Mouse (Mus musculus) erythroid progenitor cell, adult 5-6 weeks (primary cell): Measurements from ENCODE around the gene Egln2. TPM values are rescaled to one million over a fixed set of nuclear protein-coding genes. Genes with fewer than 3 reads are reported as not detected.

Experiments
- ATAC-seq: replicated peaks from 2 replicates; pipeline ENCODE4 v1.8.0; 2016; ENCODE audit warnings: moderate number of reproducible peaks, mild to moderate bottlenecking, moderate TSS enrichment, inconsistent platforms; ENCODE audit not compliant: poor library complexity, low FRiP score, severe bottlenecking
- total RNA-seq, 2 experiments: library from RNA; stranded (forward) in 1 of 2; stranded (reverse) in 1 of 2; fragments of 150-400 nt in 1 of 2; fragments of 186-747, 209-891 nt in 1 of 2; gene quantifications; 2 replicates each; pipeline versions ENCODE4 v1.2.3 to v1.2.4; 2015 to 2017; ENCODE audit warnings: low replicate concordance in 2 of 2

Gene Egln2
- total RNA-seq, 2 experiments from 2014 or later = 4.9 to 13.4 TPM

DNA sequence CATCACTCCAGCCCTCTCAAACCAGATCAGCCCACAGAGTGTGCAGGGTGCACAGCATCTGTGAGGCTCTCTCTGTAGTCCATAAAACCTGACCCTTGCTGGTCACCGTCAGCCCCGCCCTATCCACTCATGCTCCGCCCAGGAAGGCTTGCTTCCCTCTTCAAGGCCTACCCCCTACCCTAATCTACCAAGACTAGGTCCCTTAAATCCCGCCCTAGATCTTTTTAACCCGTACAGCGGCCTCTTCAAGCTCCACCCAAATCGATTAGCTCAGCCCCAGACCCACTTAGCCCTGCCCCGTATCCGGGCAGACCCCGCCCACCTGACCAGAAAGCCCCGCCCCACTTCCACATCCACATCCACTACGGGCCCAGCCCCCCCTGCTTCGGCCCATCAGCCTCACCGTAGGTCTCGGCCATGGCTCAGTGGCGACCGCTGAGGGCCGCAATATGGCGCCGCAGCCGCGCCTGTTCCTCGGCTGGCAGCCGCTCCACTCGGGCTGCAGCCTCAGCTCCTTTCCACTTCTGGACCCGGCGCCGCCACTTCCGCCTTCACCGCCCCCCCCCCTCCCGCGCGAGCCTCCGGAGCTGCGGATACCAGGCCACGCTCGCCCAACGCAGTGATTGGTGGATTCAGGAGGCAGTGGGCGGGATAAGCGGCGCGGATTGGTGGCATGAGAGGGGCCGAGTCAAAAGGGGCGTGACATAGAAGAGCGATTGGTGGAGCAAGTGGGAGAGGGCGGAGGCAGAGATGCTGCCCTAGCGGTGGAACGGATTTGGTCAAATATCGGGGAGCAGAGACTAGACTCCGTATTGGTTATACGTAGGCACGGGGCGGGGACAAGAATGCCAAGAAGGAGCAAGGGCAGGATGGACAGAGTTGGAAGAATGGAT is 12.0 kb upstream of the Egln2 start, which contains the start of gene Rab4b:
Gene Rab4b (minus strand): TSS at position 573 of the 893 bp plus-strand sequence.
- peak; percentile 93 for ATAC-seq

DNA sequence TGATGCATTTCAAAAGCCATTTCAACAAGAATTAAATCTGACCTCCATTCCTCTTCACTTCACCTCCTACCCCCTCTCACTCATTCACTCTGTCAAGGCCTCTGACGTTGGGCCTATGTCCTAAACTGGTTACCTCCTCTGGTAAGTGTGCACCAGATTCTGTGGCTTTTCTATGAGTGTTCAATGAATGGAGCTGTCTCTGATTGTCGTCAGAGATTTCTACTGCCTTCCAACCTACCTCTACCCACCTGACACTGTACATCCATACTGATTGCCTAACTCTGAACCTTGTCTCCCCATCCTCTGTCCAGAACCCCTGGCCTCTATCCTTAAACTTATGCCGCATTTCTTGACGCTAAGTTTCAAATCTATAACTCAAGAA is 11.3 kb upstream of the Egln2 start:
- ATAC-seq = no peak

GRCm38 (mm10) chr7:27174896-27175295 is 8.3 kb upstream of the Egln2 start:
- ATAC-seq = no peak

GRCm38 (mm10) chr7:27174496-27174895 is 7.9 kb upstream of the Egln2 start:
- ATAC-seq = no peak

DNA sequence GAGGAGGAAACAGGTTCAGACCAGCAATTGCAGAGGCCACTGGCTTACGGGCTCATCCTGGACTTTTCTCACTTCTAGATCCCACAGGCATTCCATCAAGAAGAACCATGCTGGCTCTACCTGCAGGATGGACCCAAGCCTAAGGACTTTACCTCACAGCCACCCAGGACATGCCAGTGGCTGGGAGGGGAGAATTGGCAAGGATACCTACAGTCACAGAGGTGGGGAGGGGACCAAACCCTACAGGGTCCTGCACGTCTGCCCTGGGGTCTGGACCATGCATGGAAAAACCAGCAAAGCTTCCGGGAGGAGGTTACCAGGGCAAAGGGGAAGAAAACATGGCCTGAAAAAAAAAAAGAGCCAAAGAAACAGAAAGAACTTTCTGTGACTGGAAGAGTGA is 4.4 kb upstream of the Egln2 start:
- no peak for ATAC-seq

DNA sequence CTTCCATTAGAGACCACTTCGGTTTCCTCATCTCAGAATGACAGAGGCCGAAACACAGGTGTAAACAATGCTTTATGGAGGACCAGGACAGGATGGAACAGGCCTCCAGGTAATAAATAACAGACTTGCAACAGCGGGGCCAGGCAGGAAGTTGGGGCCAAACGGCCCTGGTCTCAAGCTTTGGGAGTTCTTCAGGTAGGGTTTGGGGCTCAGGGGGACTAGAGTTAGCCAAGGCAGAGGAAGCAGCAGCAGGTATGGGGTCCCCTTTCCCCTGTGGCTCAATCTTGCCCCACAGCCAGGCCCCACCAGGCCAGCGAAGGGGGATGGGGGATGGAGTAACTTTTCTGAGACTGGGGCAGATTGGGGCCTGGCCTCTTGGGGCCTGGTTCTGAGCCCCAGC is 1.8 kb upstream of the Egln2 start:
- no peak for ATAC-seq

DNA sequence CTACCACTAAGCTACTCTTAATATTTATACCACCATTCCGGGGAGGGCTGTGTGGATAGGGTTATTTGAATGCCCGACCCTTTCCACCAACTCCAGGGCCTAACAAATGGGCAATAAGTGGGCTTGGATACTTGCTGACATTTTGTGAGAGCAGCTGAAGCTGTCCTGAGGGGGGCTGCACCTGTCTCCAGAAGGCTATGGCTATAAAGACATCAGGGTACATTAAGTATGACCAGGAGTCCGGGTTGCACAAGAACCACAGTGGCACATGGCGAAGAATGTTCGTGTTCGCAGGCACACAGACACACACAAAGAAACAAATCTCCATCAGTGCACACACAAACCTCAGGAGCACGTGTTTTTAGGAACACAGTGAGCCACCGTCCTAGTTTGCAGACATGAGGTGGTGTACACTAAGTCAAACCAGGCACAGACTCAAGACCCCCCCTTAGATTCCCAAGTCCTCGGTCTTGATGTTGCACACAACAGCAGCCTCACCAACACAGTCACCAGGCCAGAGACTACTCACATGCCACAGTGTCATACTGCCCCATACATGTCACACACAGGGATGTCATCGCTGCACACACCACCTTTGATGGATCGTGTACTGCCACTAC is 983 bp upstream of the Egln2 start:
- no peak for ATAC-seq

DNA sequence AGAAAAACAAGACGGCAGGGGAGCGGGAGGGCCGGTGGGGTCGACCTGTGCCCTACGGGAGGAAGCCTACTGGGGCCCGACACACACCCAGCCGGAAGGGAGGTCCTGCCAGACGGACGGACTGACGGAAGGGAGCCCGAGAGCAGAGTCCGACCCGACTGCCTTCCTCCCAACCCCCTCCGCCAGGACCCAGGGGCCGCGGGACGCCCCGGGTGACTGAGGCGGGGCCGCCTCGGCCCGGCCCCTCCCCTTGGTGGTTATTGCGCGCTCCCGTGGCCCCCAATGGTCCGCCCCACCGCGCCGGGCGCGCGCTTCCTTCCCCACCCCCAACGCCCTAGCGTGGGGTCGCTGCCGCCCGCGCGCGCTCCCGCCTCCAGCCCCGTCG is 381 bp downstream of the Egln2 start:
- ATAC-seq = peak; percentile 32

DNA sequence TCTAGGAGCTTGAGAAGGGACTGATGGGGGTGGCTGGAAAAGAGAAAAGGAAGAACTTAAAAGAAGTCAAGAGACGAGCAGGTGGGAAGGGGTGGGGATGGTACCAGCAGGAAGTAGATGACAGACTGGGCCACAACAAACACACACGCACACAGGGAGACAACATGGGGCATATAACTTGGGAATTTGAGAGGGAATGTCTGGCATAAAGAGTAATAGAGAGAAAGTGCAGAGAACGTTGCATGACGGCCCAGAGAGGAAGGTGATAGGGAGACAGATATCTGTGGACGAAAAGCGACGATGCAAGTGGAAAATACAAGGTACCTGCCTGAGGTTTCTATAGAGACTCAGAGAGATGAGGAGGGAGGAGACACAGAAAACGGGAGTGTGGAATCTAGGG is 906 bp downstream of the Egln2 start:
- ATAC-seq = no peak

- no peak for ATAC-seq
Measured at GRCm38 (mm10) chr7:27165007-27165655, 1.5 kb downstream of the Egln2 start.

DNA sequence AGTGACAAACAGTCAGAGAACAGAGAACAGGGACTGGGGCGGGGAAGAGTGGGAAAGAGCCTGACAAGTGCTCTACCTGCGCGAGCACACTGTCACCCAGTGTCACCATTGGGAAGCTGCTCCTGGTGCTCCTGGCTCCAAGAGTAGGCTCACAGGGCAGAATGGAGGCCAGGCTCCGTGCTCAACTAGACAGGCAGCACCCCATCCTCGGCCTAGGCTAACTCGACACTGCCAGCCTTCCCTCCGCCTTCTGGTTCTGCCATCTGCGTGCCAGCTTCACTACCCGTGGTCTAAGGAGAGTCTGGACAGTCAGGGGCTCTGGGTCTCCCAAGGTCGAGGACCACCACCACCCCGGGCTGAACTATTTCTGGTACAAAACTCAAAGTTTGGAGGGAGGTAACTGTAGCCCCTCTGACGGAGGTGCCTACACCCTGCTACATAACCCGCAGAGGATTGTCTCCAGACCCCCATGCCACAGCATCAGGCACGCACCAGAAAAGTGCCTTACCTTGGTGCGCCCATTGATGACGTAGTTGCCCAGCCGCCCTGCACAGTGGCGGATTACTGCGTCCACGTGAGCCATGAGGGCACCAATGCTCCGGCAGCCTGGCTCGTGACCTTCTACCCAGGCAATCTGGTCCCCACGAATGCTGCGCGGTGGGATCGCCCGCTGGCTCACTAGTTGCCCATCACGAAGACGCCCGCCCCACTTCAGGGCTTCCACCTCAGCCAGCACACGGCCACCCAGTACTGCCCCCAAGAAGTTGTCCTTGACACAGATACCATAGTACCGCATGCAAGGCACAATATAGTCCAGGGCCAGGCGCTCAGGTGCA is 2.3 kb downstream of the Egln2 start:
- no peak for ATAC-seq

DNA sequence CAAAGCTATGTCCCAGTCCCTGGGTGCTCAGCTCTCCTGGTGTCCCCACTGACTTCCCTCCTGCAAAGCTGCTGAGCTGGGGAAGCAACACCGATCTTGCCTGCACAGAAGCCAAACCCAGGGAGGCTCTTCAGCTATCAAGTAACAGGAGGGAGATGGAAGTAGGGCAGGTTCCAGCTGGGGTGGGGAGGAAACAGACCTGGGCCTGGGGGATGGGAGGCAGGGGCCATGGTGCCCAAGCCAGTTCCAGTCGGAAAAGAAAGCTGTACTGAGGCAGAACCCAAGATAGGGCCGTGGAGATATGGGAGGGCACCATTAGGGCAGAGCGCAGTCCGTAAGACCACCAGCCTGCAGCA is 3.2 kb downstream of the Egln2 start:
- ATAC-seq = no peak

DNA sequence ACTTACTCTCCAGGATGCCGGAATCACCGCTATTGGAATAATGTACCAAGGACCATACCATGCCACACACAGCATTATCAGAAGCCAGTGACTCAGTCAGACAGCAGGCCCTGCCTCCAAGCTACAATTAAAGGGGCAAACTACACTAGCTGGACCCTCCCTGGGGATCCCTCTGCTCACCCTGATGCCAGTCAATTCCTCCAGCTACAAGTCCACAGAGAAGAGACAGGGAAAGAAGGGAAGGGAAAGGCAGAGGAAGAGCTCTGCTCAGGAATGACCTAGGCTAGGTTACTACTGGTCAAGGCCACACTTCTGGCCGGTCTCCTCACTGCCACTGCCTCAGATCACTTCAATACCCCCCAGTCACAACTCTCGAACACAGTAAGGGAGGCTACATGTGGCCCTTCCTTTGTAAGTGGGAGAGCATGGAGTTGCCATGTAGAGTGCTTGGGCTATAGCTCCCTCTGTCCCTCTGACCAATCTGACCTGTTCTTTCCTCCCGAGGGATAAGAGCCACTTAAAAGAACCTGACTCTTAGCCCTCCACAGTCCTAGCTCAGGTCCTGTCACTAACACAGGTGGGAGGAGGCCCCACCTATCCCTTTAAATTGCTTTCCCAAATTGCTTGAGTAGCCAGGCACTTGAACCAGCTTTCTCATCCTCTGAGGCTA is 3.7 kb downstream of the Egln2 start:
- no peak for ATAC-seq

- ATAC-seq = no peak
Measured at GRCm38 (mm10) chr7:27161744-27162143, 4.9 kb downstream of the Egln2 start.

DNA sequence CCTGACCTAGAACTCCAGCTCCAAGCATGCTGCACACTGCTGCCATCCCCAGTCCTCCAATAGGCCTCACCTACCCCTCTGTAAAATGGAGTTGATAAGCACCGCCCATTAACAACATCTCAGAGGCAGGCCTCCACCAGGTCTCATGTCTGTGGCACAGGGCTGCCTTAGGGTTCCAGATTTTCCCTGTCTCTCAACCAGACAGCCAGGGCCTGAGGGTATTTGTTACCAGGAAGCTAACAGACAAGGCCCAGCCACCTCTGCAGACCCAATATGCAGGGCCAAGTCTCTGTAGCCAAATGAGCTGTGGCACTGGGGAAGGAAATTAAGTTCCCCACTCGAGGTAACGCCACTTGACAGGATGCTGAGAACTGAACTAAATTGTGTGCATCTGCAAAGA is 5.7 kb downstream of the Egln2 start:
- ATAC-seq = no peak

DNA sequence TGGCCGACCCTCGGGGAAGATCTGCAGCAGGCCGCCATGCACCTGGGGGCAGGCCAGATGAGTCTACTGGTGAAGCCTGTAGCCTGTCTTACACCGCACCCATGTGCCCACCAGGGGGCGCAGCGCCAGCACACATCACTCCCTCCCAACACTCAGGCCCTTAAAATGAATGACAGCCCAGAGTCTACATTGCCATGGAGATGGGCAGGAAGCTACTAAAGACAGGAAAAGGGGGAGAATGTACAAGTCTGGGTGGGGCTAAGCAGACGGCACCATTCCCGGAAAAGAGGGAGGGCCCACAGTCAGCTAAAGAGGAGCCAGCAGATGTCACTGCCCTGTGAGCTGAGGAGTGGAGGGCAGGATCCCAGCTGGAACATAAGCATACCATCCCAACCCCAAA is 6.7 kb downstream of the Egln2 start:
- ATAC-seq = peak; percentile 79

GRCm38 (mm10) chr7:27159256-27159655 is 7.3 kb downstream of the Egln2 start:
- no peak for ATAC-seq

DNA sequence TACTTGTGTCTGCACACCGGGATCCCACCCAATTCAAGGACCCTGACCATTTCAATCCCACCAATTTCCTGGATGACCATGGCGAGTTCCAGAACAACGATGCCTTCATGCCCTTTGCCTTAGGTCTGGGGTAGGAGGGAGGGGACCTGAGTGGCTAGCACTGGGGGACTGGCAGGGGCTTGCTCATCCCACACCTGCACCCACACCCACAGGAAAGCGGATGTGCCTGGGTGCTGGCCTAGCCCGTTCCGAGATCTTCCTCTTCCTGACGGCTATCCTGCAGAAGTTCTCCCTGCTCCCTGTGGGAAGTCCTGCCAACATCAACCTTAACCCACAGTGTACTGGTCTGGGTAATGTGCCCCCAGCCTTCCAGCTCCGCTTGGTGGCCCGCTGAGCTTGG is 8.4 kb downstream of the Egln2 start:
- no peak for ATAC-seq

GRCm38 (mm10) chr7:27156005-27156404 is 10.6 kb downstream of the Egln2 start:
- ATAC-seq = no peak
